Mouse (Mus musculus): ENCODE data around the gene Hist1h2af.

- no peak for TF ChIP-seq ZC3H11A (IDR thresholded peaks at IDR 0.05; ENCODE audit: borderline replicate concordance, low read depth, low read length)
- TF ChIP-seq ZNF384 (IDR thresholded peaks at IDR 0.05; ENCODE audit: low read depth, low read length) = no peak
- no peak for TF ChIP-seq CHD2 (IDR thresholded peaks at IDR 0.05; ENCODE audit: low read depth, low read length)
- TF ChIP-seq MAFK (IDR thresholded peaks at IDR 0.05; ENCODE audit: insufficient read depth, low read depth, low read length) = no peak
Observed at GRCm38 (mm10) chr13:23556906-23557305, 23.2 kb downstream of the Hist1h2af start.
